Mouse (Mus musculus) frontal cortex, postnatal 14 days (tissue): ENCODE measurements around the gene Ankrd39.

Experiments used
- DNase-seq, 2 experiments: peaks; one replicate each; pipeline ENCODE4 v3.0.0; 2022; ENCODE audit warnings: low spot score in 2 of 2

The Ankrd39 gene

DNA sequence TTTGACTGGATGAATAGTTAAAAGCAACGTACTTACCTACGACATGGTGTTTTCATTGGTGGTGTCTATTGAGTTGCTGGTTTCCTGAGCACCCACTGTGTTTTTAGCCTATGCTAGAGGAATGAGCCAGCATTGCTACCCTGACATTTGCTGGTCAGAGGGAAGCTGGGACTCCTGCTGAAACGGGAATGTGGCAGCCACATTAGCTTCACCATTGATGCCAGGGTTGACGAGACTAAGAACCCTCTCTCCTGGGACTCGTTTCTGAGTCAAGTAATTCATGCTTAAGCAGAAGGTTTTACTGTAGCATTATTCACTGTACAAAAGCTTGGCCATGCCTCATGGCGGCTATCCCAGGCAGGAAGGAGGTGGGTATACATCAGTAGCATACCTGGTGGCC, 57.6 kb downstream of the Ankrd39 start:
- no peak for DNase-seq
